Mouse (Mus musculus): Measurements from ENCODE around the gene Galnt2. TPM values are rescaled to one million over a fixed set of nuclear protein-coding genes. Genes with fewer than 3 reads are reported as not detected.

Gene Galnt2
- polyA plus RNA-seq, 1 experiment from 2014 or later = 43.7 TPM

Other genes with a start within 250 kb of the Galnt2 start
- 19.3 and 20.3 TPM in 2 replicates for gene Abcb10, start 248.3 kb upstream of the Galnt2 start, polyA plus RNA-seq (2016; fragmentation: Nextera tagmentation; extraction: Ambion mirVana)
- 49.7 and 52.8 TPM in 2 replicates for gene Taf5l, start 210.0 kb upstream of the Galnt2 start, polyA plus RNA-seq (2016; fragmentation: Nextera tagmentation; extraction: Ambion mirVana)
- 8.4 and 8.9 TPM in 2 replicates for gene Urb2, start 209.9 kb upstream of the Galnt2 start, polyA plus RNA-seq (2016; fragmentation: Nextera tagmentation; extraction: Ambion mirVana)
- gene Pgbd5, start 208.3 kb downstream of the Galnt2 start, polyA plus RNA-seq (2016; fragmentation: Nextera tagmentation; extraction: Ambion mirVana) = 0.20 and 0.35 TPM in 2 replicates